Mouse (Mus musculus): ENCODE results near the gene Col19a1. TPM values are rescaled to one million over a fixed set of nuclear protein-coding genes. Genes with fewer than 3 reads are reported as not detected.
"Not testable (repeated sequence)": the region's sequence is repeated elsewhere in the genome, so short reads cannot be mapped to it uniquely, and the experiment has no call there.

The Col19a1 gene
- polyA plus RNA-seq (2012; rRNA removed) = 0.10 and 0.11 TPM in 2 replicates

- DNase-seq = no peak
- Histone ChIP-seq H3K27me3 (ENCODE audit: control insufficient read depth, insufficient read depth, low read length) (no peaks in the 10 kb centered on the region; the same call in 1 of the 2 replicates), H3K36me3 (ENCODE audit: control insufficient read depth, insufficient read depth, low read length) (no peaks in the 10 kb centered on the region), H3K4me3 (ENCODE audit: control insufficient read depth, insufficient read depth, low read length) (no peak within 1 kb of the TSS), H3K4me1 (replicated peaks; ENCODE audit: control insufficient read depth, insufficient read depth, low read length) (no peaks in the 10 kb centered on the region), H3K27ac (ENCODE audit: control insufficient read depth, insufficient read depth, low read length) (no peak within 1 kb of the TSS)
- no peak for TF ChIP-seq CTCF (IDR thresholded peaks at IDR 0.05; ENCODE audit: borderline replicate concordance, control insufficient read depth, extremely low read depth, insufficient read depth, low read length, poor library complexity)
- TF ChIP-seq POLR2A (IDR thresholded peaks at IDR 0.05; ENCODE audit: control insufficient read depth, extremely low read depth, insufficient read depth, low read length, poor library complexity) = no peak
- 4% methylated on average over 22 of the region's 22 CpGs for WGBS
Measured at GRCm38 (mm10) chr1:24587141-24587541, at the start of gene Col19a1. Gene Col19a1, minus strand, starts transcription at chr1:24587472.

GRCm38 (mm10) chr1:24633553-24634132 lies 46.4 kb upstream of the Col19a1 start:
- no peak for DNase-seq
- Histone ChIP-seq H3K36me3 (ENCODE audit: control insufficient read depth, insufficient read depth, low read length) (no peaks in the 10 kb centered on the region), H3K4me1 (replicated peaks; ENCODE audit: control insufficient read depth, insufficient read depth, low read length) (no peaks in the 10 kb centered on the region), H3K4me3 (ENCODE audit: control insufficient read depth, insufficient read depth, low read length) (no peak overlapping the region), H3K27me3 (ENCODE audit: control insufficient read depth, insufficient read depth, low read length) (no peaks in the 10 kb centered on the region), H3K27ac (ENCODE audit: control insufficient read depth, insufficient read depth, low read length) (no peak overlapping the region)
- 33% methylated on average over 14 of the region's 14 CpGs for WGBS
- TF ChIP-seq CTCF (IDR thresholded peaks at IDR 0.05; ENCODE audit: borderline replicate concordance, control insufficient read depth, extremely low read depth, insufficient read depth, low read length, poor library complexity) = no peak
- TF ChIP-seq POLR2A (IDR thresholded peaks at IDR 0.05; ENCODE audit: control insufficient read depth, extremely low read depth, insufficient read depth, low read length, poor library complexity) = no peak

- H3K27me3 ChIP-seq (ENCODE audit: control insufficient read depth, insufficient read depth, low read length); H3K27ac ChIP-seq (ENCODE audit: control insufficient read depth, insufficient read depth, low read length); H3K4me1 ChIP-seq (replicated peaks; ENCODE audit: control insufficient read depth, insufficient read depth, low read length); H3K36me3 ChIP-seq (ENCODE audit: control insufficient read depth, insufficient read depth, low read length); DNase-seq; H3K4me3 ChIP-seq (ENCODE audit: control insufficient read depth, insufficient read depth, low read length): not testable (repeated sequence)
- WGBS = 3% methylated on average over 1 of the region's 2 CpGs
Measured at GRCm38 (mm10) chr1:24612556-24612955, 25.3 kb upstream of the Col19a1 start.

DNA sequence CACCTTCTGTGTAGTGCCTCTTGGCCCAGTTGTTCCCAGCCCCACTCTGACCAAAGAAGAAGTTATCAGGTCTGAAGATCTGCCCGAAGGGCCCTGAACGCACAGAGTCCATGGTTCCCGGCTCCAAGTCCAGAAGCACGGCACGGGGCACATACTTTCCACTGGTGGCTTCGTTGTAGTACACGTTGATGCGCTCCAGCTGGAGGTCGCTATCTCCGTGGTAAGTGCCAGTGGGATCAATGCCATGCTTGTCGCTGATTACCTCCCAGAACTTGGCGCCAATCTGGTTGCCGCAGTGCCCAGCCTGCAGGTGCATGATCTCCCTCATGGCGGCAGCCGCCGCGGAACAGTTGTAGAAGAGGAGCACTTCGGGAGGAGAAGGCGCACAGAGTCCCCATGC lies 7.8 kb upstream of the Col19a1 start:
- no peaks in the 10 kb centered on the region for H3K36me3 ChIP-seq (ENCODE audit: control insufficient read depth, insufficient read depth, low read length)
- H3K27ac ChIP-seq (ENCODE audit: control insufficient read depth, insufficient read depth, low read length) = no peak overlapping the region
- 96% methylated on average over 19 of the region's 19 CpGs for WGBS
- H3K27me3 ChIP-seq (ENCODE audit: control insufficient read depth, insufficient read depth, low read length) = no peaks in the 10 kb centered on the region
- no peaks in the 10 kb centered on the region for H3K4me1 ChIP-seq (replicated peaks; ENCODE audit: control insufficient read depth, insufficient read depth, low read length)
- TF ChIP-seq POLR2A (IDR thresholded peaks at IDR 0.05; ENCODE audit: control insufficient read depth, extremely low read depth, insufficient read depth, low read length, poor library complexity) = no peak
- no peak for TF ChIP-seq CTCF (IDR thresholded peaks at IDR 0.05; ENCODE audit: borderline replicate concordance, control insufficient read depth, extremely low read depth, insufficient read depth, low read length, poor library complexity)
- no peak for DNase-seq
- no peak overlapping the region for H3K4me3 ChIP-seq (ENCODE audit: control insufficient read depth, insufficient read depth, low read length)

DNA sequence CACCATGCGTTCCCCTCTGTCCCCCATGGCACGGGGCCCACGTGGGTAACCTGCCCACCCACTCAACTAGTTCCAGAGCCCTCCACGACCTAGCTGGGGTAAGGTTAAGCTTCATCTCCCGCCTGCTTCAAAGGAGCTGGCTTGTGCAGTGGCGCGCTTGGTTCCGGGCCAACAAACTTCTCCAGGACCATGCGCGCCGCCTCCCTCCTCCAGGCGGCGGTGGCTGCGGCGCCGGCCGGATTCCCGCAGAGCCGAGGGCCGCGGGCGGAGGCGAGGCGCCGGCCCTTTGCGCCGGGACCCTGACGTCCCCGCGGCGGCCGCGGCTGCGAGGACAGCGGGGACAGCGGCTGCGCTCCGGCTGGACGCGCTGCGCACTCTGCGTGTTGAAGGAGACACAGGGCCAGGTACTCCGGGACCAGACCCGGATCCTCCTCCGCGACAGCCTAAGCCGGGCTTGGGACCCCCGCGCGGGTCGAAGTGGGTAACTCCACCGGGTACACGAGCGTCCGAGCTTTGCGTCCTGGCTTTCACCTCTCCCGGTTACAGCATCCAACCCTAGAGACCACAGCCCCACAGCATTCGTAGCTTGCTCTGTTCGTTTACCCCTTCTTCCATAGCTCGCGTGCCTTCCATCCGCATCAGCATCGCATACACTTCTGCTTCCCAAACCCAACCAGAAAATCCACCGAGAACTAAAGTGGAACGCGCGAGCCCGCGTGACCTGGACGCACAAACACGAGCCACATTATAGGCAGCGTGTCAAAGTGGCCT lies 717 bp downstream of the Col19a1 start:
- Histone ChIP-seq H3K4me3 (ENCODE audit: control insufficient read depth, insufficient read depth, low read length) (no peak overlapping the region), H3K27me3 (ENCODE audit: control insufficient read depth, insufficient read depth, low read length) (no peaks in the 10 kb centered on the region; the same call in 1 of the 2 replicates), H3K27ac (ENCODE audit: control insufficient read depth, insufficient read depth, low read length) (no peak overlapping the region), H3K4me1 (replicated peaks; ENCODE audit: control insufficient read depth, insufficient read depth, low read length) (no peaks in the 10 kb centered on the region), H3K36me3 (ENCODE audit: control insufficient read depth, insufficient read depth, low read length) (no peaks in the 10 kb centered on the region)
- no peak for DNase-seq
- 2% methylated on average over 72 of the region's 72 CpGs for WGBS
- TF ChIP-seq CTCF (IDR thresholded peaks at IDR 0.05; ENCODE audit: borderline replicate concordance, control insufficient read depth, extremely low read depth, insufficient read depth, low read length, poor library complexity) (no peak), POLR2A (IDR thresholded peaks at IDR 0.05; ENCODE audit: control insufficient read depth, extremely low read depth, insufficient read depth, low read length, poor library complexity) (no peak)

DNA sequence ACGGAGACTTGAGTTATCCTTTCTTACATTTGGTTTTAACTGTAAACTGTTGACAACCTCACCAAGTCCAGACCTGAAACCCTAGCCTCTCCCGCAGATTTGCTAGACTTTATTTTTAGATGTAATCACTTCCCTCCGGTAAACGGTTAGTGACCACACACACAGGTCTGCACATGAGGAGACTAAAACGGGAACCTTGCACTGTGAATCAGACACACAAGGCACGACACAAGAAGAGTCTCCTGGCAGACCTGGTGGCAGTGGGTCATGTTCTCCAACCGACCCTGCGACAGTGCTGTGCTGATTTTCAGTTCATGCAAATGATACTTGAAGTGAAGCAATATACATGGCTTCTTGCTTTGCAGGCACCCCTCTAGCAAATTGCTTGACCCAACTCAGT lies 14.7 kb downstream of the Col19a1 start:
- H3K36me3 ChIP-seq (ENCODE audit: control insufficient read depth, insufficient read depth, low read length) = no peaks in the 10 kb centered on the region
- TF ChIP-seq CTCF (IDR thresholded peaks at IDR 0.05; ENCODE audit: borderline replicate concordance, control insufficient read depth, extremely low read depth, insufficient read depth, low read length, poor library complexity) (no peak), POLR2A (IDR thresholded peaks at IDR 0.05; ENCODE audit: control insufficient read depth, extremely low read depth, insufficient read depth, low read length, poor library complexity) (no peak)
- no peaks in the 10 kb centered on the region for H3K4me1 ChIP-seq (replicated peaks; ENCODE audit: control insufficient read depth, insufficient read depth, low read length)
- whole genome bisulfite sequencing = 29% methylated on average over 8 of the region's 8 CpGs
- H3K27me3 ChIP-seq (ENCODE audit: control insufficient read depth, insufficient read depth, low read length) = no peaks in the 10 kb centered on the region
- H3K4me3 ChIP-seq (ENCODE audit: control insufficient read depth, insufficient read depth, low read length) = no peak overlapping the region
- no peak overlapping the region for H3K27ac ChIP-seq (ENCODE audit: control insufficient read depth, insufficient read depth, low read length)
- no peak for DNase-seq

Measured in thymus, adult 2 months (tissue).